Mouse (Mus musculus) limb, embryonic 15.5 days (tissue): ENCODE results near the gene Prdx1. TPM values are rescaled to one million over a fixed set of nuclear protein-coding genes. Genes with fewer than 3 reads are reported as not detected.

Source experiments
- ATAC-seq: fragments of 200-750 bp; cut with Nextera tagmentation; 2 replicates; pipeline ENCODE4 v1.8.0; 2017; ENCODE audit warnings: low read depth, moderate TSS enrichment; ENCODE audit not compliant: insufficient number of reproducible peaks, low FRiP score, low TSS enrichment
- H3K27ac ChIP-seq: fragments of 300-500 bp; sonication (generic); 2 replicates; pipeline ENCODE4 v1.5.1; 2015; ENCODE audit warnings: moderate library complexity, mild to moderate bottlenecking, inconsistent platforms
- H3K27me3 ChIP-seq: fragments of 300-500 bp; sonication (generic); 2 replicates; pipeline ENCODE4 v1.6.1; 2015; ENCODE audit warnings: inconsistent platforms
- H3K36me3 ChIP-seq: fragments of 300-500 bp; sonication (generic); 2 replicates; pipeline ENCODE4 v1.6.1; 2015; ENCODE audit warnings: inconsistent platforms
- H3K4me1 ChIP-seq: fragments of 300-500 bp; sonication (generic); 2 replicates; pipeline ENCODE4 v1.6.1; 2015; ENCODE audit warnings: inconsistent platforms
- H3K4me2 ChIP-seq: fragments of 300-500 bp; sonication (generic); 2 replicates; pipeline ENCODE4 v1.6.1; 2015; ENCODE audit warnings: mild to moderate bottlenecking, inconsistent platforms
- H3K4me3 ChIP-seq: fragments of 300-500 bp; sonication (generic); 2 replicates; pipeline ENCODE4 v1.5.1; 2015; ENCODE audit warnings: mild to moderate bottlenecking, inconsistent platforms
- H3K9ac ChIP-seq: fragments of 300-500 bp; sonication (generic); 2 replicates; pipeline ENCODE4 v1.6.1; 2015; ENCODE audit warnings: inconsistent platforms
- H3K9me3 ChIP-seq: fragments of 300-500 bp; sonication (generic); 2 replicates; pipeline ENCODE4 v1.6.1; 2016; ENCODE audit warnings: inconsistent platforms
- WGBS: fragments of 180-500 bp; shearing (Covaris S2); methylation state at CpG from one replicate; pipeline ENCODE4 v1.1.7; 2015; 5-methylcytosine and 5-hydroxymethylcytosine counted together
- polyA plus RNA-seq: library from polyadenylated mRNA; unstranded; fragments of >200 nt; fragmentation: Nextera tagmentation; extraction: Ambion mirVana; gene quantifications from 2 replicates; pipeline ENCODE4 v1.2.1, GENCODE M21; 2015

Gene Prdx1
- 1,116 and 1,127 TPM in 2 replicates for polyA plus RNA-seq

- Histone ChIP-seq H3K27me3 (no peaks in the 10 kb centered on the region), H3K4me1 (peaks cover 14% of the 10 kb centered on the region), H3K36me3 (peaks cover 21% of the 10 kb centered on the region), H3K9ac (peak within 1 kb of the TSS; percentile 69), H3K4me3 (peak within 1 kb of the TSS; percentile 58), H3K9me3 (no peaks in the 10 kb centered on the region), H3K4me2 (peak within 1 kb of the TSS; percentile 60), H3K27ac (peak within 1 kb of the TSS; percentile 97)
- peak; percentile 96 for ATAC-seq
- under 1% methylated on average over 56 of the region's 56 CpGs for WGBS
These were observed at the start of gene Prdx1 for GRCm38 (mm10) chr4:116685402-116686061. Prdx1 (plus strand) TSS chr4:116685544.

GRCm38 (mm10) chr4:116638821-116639220, 46.5 kb upstream of the Prdx1 start:
- Histone ChIP-seq H3K9me3 (no peaks in the 10 kb centered on the region), H3K4me3 (no peak overlapping the region), H3K36me3 (peaks cover 89% of the 10 kb centered on the region), H3K4me2 (no peak overlapping the region), H3K9ac (no peak overlapping the region), H3K4me1 (no peaks in the 10 kb centered on the region), H3K27me3 (no peaks in the 10 kb centered on the region), H3K27ac (no peak overlapping the region)
- 89% methylated on average over 6 of the region's 6 CpGs for WGBS
- ATAC-seq: no peak

DNA sequence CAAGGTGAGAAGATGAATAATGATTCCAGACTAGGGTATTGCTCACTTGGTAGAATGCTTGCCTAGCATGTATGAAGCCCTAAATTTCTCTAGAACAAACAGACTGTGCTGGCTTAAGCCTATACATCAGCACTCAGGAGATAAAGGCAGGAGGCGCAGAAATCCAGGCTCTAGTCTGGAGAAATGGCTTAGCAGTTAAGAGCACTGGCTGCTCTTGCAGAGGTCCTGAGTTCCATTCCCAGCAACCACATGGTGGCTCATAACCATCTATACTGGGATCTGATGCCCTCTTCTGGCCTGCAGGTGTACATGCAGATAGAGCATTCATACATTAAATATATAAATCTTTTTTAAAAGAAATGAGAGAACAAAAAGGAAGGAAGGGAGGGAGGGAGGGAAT, 43.3 kb upstream of the Prdx1 start:
- no peak for ATAC-seq
- no peaks in the 10 kb centered on the region for H3K9me3 ChIP-seq
- H3K4me3 ChIP-seq: no peak overlapping the region
- H3K27me3 ChIP-seq: no peaks in the 10 kb centered on the region
- no peak overlapping the region for H3K4me2 ChIP-seq
- 97% methylated on average over 1 of the region's 1 CpGs for WGBS
- H3K9ac ChIP-seq: no peak overlapping the region
- peaks cover 82% of the 10 kb centered on the region for H3K36me3 ChIP-seq
- H3K4me1 ChIP-seq: 0 out of 2 replicates have a peak, but pooled peaks cover 5% of the 10 kb centered on the region
- H3K27ac ChIP-seq: no peak overlapping the region

DNA sequence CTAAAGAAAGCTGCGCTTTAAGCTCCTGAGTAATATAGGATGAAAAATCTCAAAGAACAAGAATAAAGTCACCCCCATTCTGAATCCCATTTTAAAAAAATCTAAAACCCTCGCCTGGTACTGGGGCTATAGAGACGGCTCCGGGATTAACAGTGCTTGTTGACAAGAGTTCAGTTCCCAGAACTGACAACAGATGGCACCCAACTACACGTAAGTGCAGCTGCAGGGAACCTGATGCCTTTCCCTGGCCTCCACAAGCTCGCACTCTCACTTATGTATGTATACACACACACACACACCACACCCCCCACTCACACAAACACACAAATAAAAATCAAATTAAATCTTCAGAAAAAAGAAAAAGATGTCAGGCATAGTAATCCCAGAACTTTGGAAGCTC, 41.0 kb upstream of the Prdx1 start:
- 52% methylated on average over 6 of the region's 6 CpGs for WGBS
- no peak for ATAC-seq
- no peak overlapping the region for H3K4me3 ChIP-seq

DNA sequence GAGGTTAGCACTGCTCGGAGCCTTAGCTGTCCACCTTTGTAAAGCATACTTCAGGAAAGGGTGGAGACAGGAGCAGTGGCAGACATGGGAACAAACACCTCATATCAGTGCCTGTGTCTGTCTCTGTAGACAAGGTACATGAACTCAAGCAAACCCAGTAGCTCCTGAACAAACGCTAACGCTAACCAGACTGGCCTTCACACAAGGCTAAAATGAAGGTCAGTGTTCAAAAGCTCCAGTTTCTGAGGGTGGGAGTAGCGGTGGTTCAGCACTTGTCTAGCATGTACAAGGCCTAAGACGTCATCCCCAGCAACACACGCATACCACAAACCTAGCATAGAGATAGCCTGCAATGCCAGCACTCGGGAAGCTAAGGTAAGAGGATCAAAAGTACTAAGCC, 39.7 kb upstream of the Prdx1 start:
- no peak overlapping the region for H3K9ac ChIP-seq
- 88% methylated on average over 7 of the region's 7 CpGs for WGBS
- H3K36me3 ChIP-seq: peaks cover 70% of the 10 kb centered on the region
- no peak for ATAC-seq
- H3K9me3 ChIP-seq: no peaks in the 10 kb centered on the region
- no peaks in the 10 kb centered on the region for H3K27me3 ChIP-seq
- no peak overlapping the region for H3K4me2 ChIP-seq
- no peak overlapping the region for H3K27ac ChIP-seq
- H3K4me3 ChIP-seq: no peak overlapping the region
- H3K4me1 ChIP-seq: peaks cover 24% of the 10 kb centered on the region

More for the DNA sequence above, 41.0 kb upstream of the Prdx1 start:
- Histone ChIP-seq H3K9me3 (no peaks in the 10 kb centered on the region), H3K4me1 (peaks cover 13% of the 10 kb centered on the region; the same call in 1 of the 2 replicates), H3K4me2 (no peak overlapping the region), H3K36me3 (peaks cover 76% of the 10 kb centered on the region), H3K9ac (no peak overlapping the region), H3K27me3 (no peaks in the 10 kb centered on the region), H3K27ac (no peak overlapping the region)

DNA sequence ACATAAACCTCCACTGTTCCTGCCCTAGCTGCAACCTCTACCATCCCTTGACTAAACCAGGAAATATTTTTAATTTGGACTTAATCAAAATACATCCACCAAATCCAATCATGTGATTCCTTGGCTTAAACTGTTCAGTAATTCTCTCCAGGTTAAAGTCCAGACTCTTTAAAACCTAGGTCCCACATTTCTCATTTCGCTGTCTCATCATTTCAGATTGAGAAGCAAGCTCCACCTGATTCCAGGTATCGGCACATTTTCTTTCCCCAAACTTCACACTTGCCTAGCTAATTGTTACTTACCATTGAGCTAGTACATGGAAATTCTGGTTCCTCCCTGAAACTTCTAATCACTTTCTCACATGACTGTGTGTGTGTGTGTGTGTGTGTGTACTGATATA, 35.9 kb upstream of the Prdx1 start:
- peak overlapping the region; percentile 78; the same call in 1 of the 2 replicates for H3K4me3 ChIP-seq
- no peak overlapping the region for H3K27ac ChIP-seq
- no peak for ATAC-seq
- 98% methylated on average over 2 of the region's 2 CpGs for WGBS
- H3K9me3 ChIP-seq: no peaks in the 10 kb centered on the region
- no peaks in the 10 kb centered on the region for H3K27me3 ChIP-seq
- H3K36me3 ChIP-seq: peaks cover 38% of the 10 kb centered on the region
- H3K9ac ChIP-seq: no peak overlapping the region
- H3K4me2 ChIP-seq: 0 out of 2 replicates have a peak overlapping the region, but pooled peaks have one; percentile 69
- peaks cover 27% of the 10 kb centered on the region for H3K4me1 ChIP-seq

DNA sequence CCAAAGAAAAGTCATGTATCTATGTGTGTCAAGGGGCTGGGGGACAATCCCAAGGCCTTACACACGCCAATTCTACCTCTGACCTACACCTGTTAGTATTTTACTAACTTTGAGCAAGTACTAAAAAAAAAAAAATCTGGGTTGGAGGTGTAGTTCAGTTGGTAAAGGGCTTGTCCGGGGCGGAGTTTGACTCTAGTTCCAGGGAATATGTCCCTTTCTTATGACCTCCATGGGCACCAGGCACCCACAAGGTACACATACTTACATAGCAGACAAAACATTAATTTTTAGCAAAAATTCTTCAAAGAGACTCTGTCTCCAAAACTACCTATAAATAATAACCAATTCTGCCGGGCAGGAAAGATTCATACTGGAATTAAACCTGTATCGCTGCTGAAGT, 35.0 kb upstream of the Prdx1 start:
- Histone ChIP-seq H3K4me3 (peak overlapping the region; percentile 78), H3K9ac (peak overlapping the region; percentile 92), H3K4me2 (peak overlapping the region; percentile 69), H3K9me3 (no peaks in the 10 kb centered on the region), H3K4me1 (peaks cover 27% of the 10 kb centered on the region), H3K27ac (peak overlapping the region; percentile 96), H3K36me3 (peaks cover 29% of the 10 kb centered on the region), H3K27me3 (no peaks in the 10 kb centered on the region)
- ATAC-seq: no peak
- WGBS: 34% methylated on average over 5 of the region's 5 CpGs

DNA sequence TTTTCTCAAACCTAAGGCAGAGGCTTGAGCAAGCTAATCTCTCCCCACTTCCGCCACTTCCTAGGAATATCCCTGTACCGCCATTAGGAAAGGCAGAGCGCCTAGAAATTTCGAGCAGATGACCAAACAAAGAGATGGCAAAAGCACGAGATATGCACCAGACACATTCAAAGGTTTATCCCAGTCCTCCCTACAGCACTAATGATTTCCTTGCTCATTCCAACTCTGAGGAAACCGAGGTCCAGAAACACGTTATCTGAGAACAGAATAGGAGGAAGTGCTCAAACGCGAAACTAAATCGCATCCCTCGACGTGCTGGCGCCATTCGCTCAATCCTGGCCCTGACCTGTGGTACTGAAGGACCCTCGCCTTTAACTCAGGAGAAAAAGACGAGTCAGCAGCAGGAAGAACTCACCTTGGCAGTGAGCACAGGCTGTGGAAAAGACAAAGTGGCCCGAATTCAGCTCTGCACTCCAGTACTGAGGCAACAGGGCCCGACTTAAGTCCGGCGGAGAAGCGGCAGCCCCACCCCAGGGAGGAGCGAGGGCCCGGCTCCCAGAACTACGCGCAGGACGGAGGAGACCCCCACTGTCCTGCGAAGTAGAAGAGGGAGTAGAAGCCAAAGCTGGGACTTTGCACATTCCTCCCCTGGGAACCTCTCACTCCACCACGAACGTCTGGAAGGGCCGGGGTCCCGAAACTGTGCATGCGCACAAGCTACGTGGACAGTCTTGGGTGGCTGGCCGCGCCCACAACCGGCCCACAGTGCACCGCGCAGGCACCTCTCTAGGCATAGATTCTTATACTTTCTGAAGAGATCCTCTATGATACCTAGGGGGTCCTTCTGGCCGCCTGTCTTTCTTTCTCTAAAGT, 34.2 kb upstream of the Prdx1 start, which contains the start of gene Akr1a1:
Gene Akr1a1, minus strand, starts transcription at position 757 of the 873 bp plus-strand sequence.
- Histone ChIP-seq H3K36me3 (peaks cover 23% of the 10 kb centered on the region), H3K4me3 (peak within 1 kb of the TSS; percentile 78), H3K27me3 (no peaks in the 10 kb centered on the region), H3K9me3 (no peaks in the 10 kb centered on the region), H3K27ac (peak within 1 kb of the TSS; percentile 96), H3K9ac (peak within 1 kb of the TSS; percentile 92), H3K4me1 (peaks cover 23% of the 10 kb centered on the region), H3K4me2 (peak within 1 kb of the TSS; percentile 69)
- under 1% methylated on average over 39 of the region's 39 CpGs for WGBS
- peak; percentile 100 for ATAC-seq

DNA sequence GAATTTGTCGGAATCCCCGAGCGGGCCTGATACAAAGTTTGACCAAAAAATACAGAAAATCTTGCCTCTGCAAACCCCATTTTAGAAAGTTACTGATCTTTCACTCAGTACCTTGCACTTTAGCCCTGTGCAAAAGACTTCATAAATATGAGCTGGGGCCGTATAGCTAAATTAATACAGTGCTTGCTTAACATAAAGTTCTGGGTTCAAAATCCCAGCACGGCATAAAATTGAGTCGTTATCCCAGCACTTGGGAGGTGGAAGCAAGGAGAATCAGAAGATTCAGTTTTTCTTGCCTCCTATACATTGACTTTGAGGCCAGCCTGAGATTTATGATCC, 33.6 kb upstream of the Prdx1 start:
- Histone ChIP-seq H3K4me3 (peak overlapping the region; percentile 78), H3K4me1 (peaks cover 23% of the 10 kb centered on the region), H3K4me2 (peak overlapping the region; percentile 69), H3K36me3 (peaks cover 19% of the 10 kb centered on the region), H3K9ac (peak overlapping the region; percentile 41; the same call in 1 of the 2 replicates), H3K27me3 (no peaks in the 10 kb centered on the region), H3K27ac (peak overlapping the region; percentile 96), H3K9me3 (no peaks in the 10 kb centered on the region)
- 8% methylated on average over 6 of the region's 6 CpGs for WGBS
- no peak for ATAC-seq

DNA sequence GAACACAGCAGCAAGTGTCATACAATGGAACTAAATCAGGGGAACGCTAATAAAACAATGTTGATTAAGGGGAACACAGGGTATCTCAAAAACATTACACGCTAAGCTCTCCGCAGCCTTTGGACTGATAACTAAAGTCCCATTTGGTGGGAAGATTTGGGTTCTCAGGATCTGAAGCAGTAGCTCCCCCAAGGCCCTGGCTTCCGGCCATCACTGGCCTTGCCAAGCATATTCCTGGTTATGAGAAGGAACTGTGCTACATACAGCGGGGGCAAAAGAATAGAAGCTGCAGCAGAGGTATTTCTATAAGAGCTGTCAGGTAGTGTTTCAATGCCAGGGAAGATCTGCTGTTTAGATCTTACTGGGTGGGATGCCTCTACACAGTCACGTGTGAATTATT, 32.1 kb upstream of the Prdx1 start:
- no peak overlapping the region for H3K4me3 ChIP-seq
- H3K4me1 ChIP-seq: peaks cover 19% of the 10 kb centered on the region
- no peak overlapping the region for H3K4me2 ChIP-seq
- no peaks in the 10 kb centered on the region for H3K27me3 ChIP-seq
- H3K36me3 ChIP-seq: peaks cover 9% of the 10 kb centered on the region
- 89% methylated on average over 6 of the region's 6 CpGs for WGBS
- no peak overlapping the region for H3K27ac ChIP-seq
- ATAC-seq: no peak
- H3K9me3 ChIP-seq: no peaks in the 10 kb centered on the region
- H3K9ac ChIP-seq: no peak overlapping the region

GRCm38 (mm10) chr4:116655100-116655499, 30.2 kb upstream of the Prdx1 start:
- H3K9me3 ChIP-seq: no peaks in the 10 kb centered on the region
- no peak overlapping the region for H3K27ac ChIP-seq
- no peaks in the 10 kb centered on the region for H3K27me3 ChIP-seq
- ATAC-seq: no peak
- H3K4me2 ChIP-seq: no peak overlapping the region
- peaks cover 6% of the 10 kb centered on the region for H3K4me1 ChIP-seq
- no peak overlapping the region for H3K4me3 ChIP-seq
- H3K36me3 ChIP-seq: no peaks in the 10 kb centered on the region; the same call in 1 of the 2 replicates
- no peak overlapping the region for H3K9ac ChIP-seq
- WGBS: 61% methylated on average over 2 of the region's 2 CpGs

DNA sequence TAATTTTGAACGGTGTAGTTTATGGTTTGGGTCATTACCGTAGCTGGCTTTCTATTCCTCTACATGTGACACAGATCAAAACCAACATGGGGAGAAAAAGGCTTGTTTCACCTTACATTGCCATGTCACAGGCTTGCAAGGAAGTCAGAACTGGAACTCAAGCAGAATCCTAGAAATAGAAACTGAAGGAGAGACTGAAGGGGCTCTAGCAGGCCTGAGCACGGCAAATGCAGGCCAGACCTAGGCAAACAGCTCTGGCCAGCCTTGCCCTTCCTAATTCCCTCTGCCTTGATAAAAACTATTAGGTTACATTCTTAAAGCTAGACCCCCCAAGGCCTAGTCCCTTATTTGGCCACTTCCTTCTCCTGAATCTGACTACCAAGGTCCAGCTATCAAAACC, 29.7 kb upstream of the Prdx1 start:
- H3K4me3 ChIP-seq: no peak overlapping the region
- no peak overlapping the region for H3K27ac ChIP-seq
- no peaks in the 10 kb centered on the region for H3K27me3 ChIP-seq
- H3K4me2 ChIP-seq: no peak overlapping the region
- H3K9me3 ChIP-seq: no peaks in the 10 kb centered on the region
- 63% methylated on average over 3 of the region's 3 CpGs for WGBS
- H3K36me3 ChIP-seq: no peaks in the 10 kb centered on the region
- H3K9ac ChIP-seq: no peak overlapping the region
- no peak for ATAC-seq
- H3K4me1 ChIP-seq: 0 out of 2 replicates have a peak, but pooled peaks cover 4% of the 10 kb centered on the region
